Mouse (Mus musculus): ENCODE results near the gene Tiam1.

DNA sequence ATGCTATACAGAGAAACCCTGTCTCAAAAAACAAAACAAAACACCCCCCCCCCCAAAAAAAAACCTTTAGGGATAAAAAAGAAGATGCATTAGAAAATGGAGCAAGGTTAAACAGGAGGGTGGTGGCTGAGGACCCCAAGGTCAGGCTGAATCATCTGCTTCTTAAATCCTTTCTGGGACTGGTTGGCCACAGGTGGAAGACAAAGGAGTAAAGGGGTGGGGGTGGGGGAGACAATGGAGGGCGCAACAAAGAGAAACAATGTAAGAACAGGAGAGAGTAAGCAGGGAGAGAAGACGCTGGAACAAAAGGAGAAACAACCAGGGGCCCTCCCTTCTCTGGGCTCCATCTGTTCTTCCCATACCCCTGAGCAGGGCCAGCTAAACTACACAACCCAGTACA, 21.9 kb upstream of the Tiam1 start:
- TF ChIP-seq FLI1 (IDR thresholded peaks at IDR 0.05; ENCODE audit: low read length) (no peak), GATA1 (IDR thresholded peaks at IDR 0.05; ENCODE audit: borderline replicate concordance, low read length) (no peak)

Measured in megakaryocyte, embryonic 14.5 days (primary cell).